Mouse (Mus musculus): ENCODE measurements at regions not wholly inside any gene's neighbourhood (a gene's known extent, or its start where the extent isn't known, plus 50 kb on each side); places are given as distances from the start of the nearest gene placed in this dataset.
"Not testable (repeated sequence)": the region's sequence is repeated elsewhere in the genome, so short reads cannot be mapped to it uniquely, and the experiment has no call there.

GRCm38 (mm10) chr17:91466822-91467221, 374.0 kb upstream of the Nrxn1 start:
- WGBS = 74% methylated on average over 8 of the region's 8 CpGs
- Histone ChIP-seq H3K27ac (no peak overlapping the region), H3K9ac (no peak overlapping the region), H3K4me1 (no peaks in the 10 kb centered on the region), H3K9me3 (0 out of 2 replicates have a peak, but pooled peaks cover 4% of the 10 kb centered on the region), H3K4me2 (replicated peaks) (no peak overlapping the region), H3K4me3 (no peak overlapping the region), H3K27me3 (no peaks in the 10 kb centered on the region), H3K36me3 (no peaks in the 10 kb centered on the region)
- no peak for ATAC-seq (ENCODE audit: low FRiP score, low read depth)

GRCm38 (mm10) chr17:91451711-91452110, 358.8 kb upstream of the Nrxn1 start:
- Histone ChIP-seq H3K36me3 (no peaks in the 10 kb centered on the region), H3K4me1 (no peaks in the 10 kb centered on the region), H3K9ac (no peak overlapping the region), H3K9me3 (no peaks in the 10 kb centered on the region), H3K4me2 (replicated peaks) (no peak overlapping the region), H3K27me3 (no peaks in the 10 kb centered on the region), H3K27ac (no peak overlapping the region), H3K4me3 (no peak overlapping the region)
- ATAC-seq (ENCODE audit: low FRiP score, low read depth) = no peak

- ATAC-seq (ENCODE audit: low FRiP score, low read depth); H3K9ac ChIP-seq; H3K27me3 ChIP-seq; H3K4me2 ChIP-seq (replicated peaks); H3K4me1 ChIP-seq; H3K36me3 ChIP-seq; H3K4me3 ChIP-seq; H3K9me3 ChIP-seq; H3K27ac ChIP-seq: not testable (repeated sequence)
- 87% methylated on average over 8 of the region's 8 CpGs for WGBS
These were observed 339.2 kb upstream of the Nrxn1 start for GRCm38 (mm10) chr17:91431780-91432720.

- Histone ChIP-seq H3K27me3 (no peaks in the 10 kb centered on the region), H3K27ac (no peak overlapping the region), H3K9ac (no peak overlapping the region), H3K9me3 (no peaks in the 10 kb centered on the region), H3K36me3 (no peaks in the 10 kb centered on the region), H3K4me2 (replicated peaks) (no peak overlapping the region), H3K4me1 (no peaks in the 10 kb centered on the region), H3K4me3 (no peak overlapping the region)
- 80% methylated on average over 1 of the region's 1 CpGs for WGBS
- no peak for ATAC-seq (ENCODE audit: low FRiP score, low read depth)
These were observed 337.5 kb upstream of the Nrxn1 start for GRCm38 (mm10) chr17:91430351-91430750.

GRCm38 (mm10) chr17:91425120-91425519, 332.2 kb upstream of the Nrxn1 start:
- Histone ChIP-seq H3K27ac (no peak overlapping the region), H3K4me3 (no peak overlapping the region), H3K9me3 (no peaks in the 10 kb centered on the region), H3K27me3 (no peaks in the 10 kb centered on the region), H3K4me2 (replicated peaks) (no peak overlapping the region), H3K9ac (no peak overlapping the region), H3K4me1 (no peaks in the 10 kb centered on the region), H3K36me3 (no peaks in the 10 kb centered on the region)
- no peak for ATAC-seq (ENCODE audit: low FRiP score, low read depth)
- WGBS = 77% methylated on average over 1 of the region's 1 CpGs

- no peak overlapping the region for H3K9ac ChIP-seq
- no peak overlapping the region for H3K27ac ChIP-seq
- no peaks in the 10 kb centered on the region for H3K4me1 ChIP-seq
- H3K36me3 ChIP-seq = no peaks in the 10 kb centered on the region
- no peak for ATAC-seq (ENCODE audit: low FRiP score, low read depth)
- no peak overlapping the region for H3K4me2 ChIP-seq (replicated peaks)
- 45% methylated on average over 1 of the region's 1 CpGs for WGBS
- no peaks in the 10 kb centered on the region for H3K9me3 ChIP-seq
- no peak overlapping the region for H3K4me3 ChIP-seq
- no peaks in the 10 kb centered on the region for H3K27me3 ChIP-seq
These were observed 325.7 kb upstream of the Nrxn1 start for GRCm38 (mm10) chr17:91418582-91418981.

- Histone ChIP-seq H3K27me3 (no peaks in the 10 kb centered on the region), H3K9me3 (no peaks in the 10 kb centered on the region), H3K36me3 (no peaks in the 10 kb centered on the region), H3K4me1 (no peaks in the 10 kb centered on the region), H3K4me2 (replicated peaks) (no peak overlapping the region), H3K27ac (no peak overlapping the region), H3K4me3 (no peak overlapping the region), H3K9ac (no peak overlapping the region)
- 93% methylated on average over 2 of the region's 2 CpGs for WGBS
- no peak for ATAC-seq (ENCODE audit: low FRiP score, low read depth)
These were observed 298.3 kb upstream of the Nrxn1 start for GRCm38 (mm10) chr17:91390969-91391764.

GRCm38 (mm10) chr17:91389937-91390623, 297.2 kb upstream of the Nrxn1 start:
- not testable (repeated sequence) for H3K36me3 ChIP-seq; H3K9me3 ChIP-seq; H3K27me3 ChIP-seq; ATAC-seq (ENCODE audit: low FRiP score, low read depth); H3K27ac ChIP-seq; H3K4me3 ChIP-seq; H3K4me1 ChIP-seq; H3K9ac ChIP-seq; H3K4me2 ChIP-seq (replicated peaks)
- WGBS = 85% methylated on average over 9 of the region's 9 CpGs

GRCm38 (mm10) chr17:91388521-91388920, 295.6 kb upstream of the Nrxn1 start:
- Histone ChIP-seq H3K9ac (no peak overlapping the region), H3K27me3 (no peaks in the 10 kb centered on the region), H3K36me3 (no peaks in the 10 kb centered on the region), H3K4me2 (replicated peaks) (no peak overlapping the region), H3K4me3 (no peak overlapping the region), H3K27ac (no peak overlapping the region), H3K9me3 (no peaks in the 10 kb centered on the region), H3K4me1 (no peaks in the 10 kb centered on the region)
- 89% methylated on average over 3 of the region's 3 CpGs for WGBS
- no peak for ATAC-seq (ENCODE audit: low FRiP score, low read depth)

GRCm38 (mm10) chr17:91388039-91388438, 295.2 kb upstream of the Nrxn1 start:
- Histone ChIP-seq H3K36me3 (no peaks in the 10 kb centered on the region), H3K9me3 (no peaks in the 10 kb centered on the region), H3K9ac (no peak overlapping the region), H3K4me3 (no peak overlapping the region), H3K27me3 (no peaks in the 10 kb centered on the region), H3K27ac (no peak overlapping the region), H3K4me2 (replicated peaks) (no peak overlapping the region), H3K4me1 (no peaks in the 10 kb centered on the region)
- 90% methylated on average over 2 of the region's 2 CpGs for WGBS
- no peak for ATAC-seq (ENCODE audit: low FRiP score, low read depth)

- WGBS = 75% methylated on average over 2 of the region's 2 CpGs
- ATAC-seq (ENCODE audit: low FRiP score, low read depth) = no peak
- H3K9me3 ChIP-seq = no peaks in the 10 kb centered on the region
- no peaks in the 10 kb centered on the region for H3K36me3 ChIP-seq
- no peak overlapping the region for H3K27ac ChIP-seq
- H3K4me3 ChIP-seq = no peak overlapping the region
- no peaks in the 10 kb centered on the region for H3K27me3 ChIP-seq
- H3K4me2 ChIP-seq (replicated peaks) = no peak overlapping the region
- H3K9ac ChIP-seq = no peak overlapping the region
- no peaks in the 10 kb centered on the region for H3K4me1 ChIP-seq
These were observed 293.1 kb upstream of the Nrxn1 start for GRCm38 (mm10) chr17:91385949-91386348.

GRCm38 (mm10) chr17:91368156-91368555, 275.3 kb upstream of the Nrxn1 start:
- H3K4me2 ChIP-seq (replicated peaks) = no peak overlapping the region
- H3K4me1 ChIP-seq = no peaks in the 10 kb centered on the region
- no peak for ATAC-seq (ENCODE audit: low FRiP score, low read depth)
- H3K4me3 ChIP-seq = no peak overlapping the region
- H3K27ac ChIP-seq = no peak overlapping the region
- 89% methylated on average over 2 of the region's 2 CpGs for WGBS
- H3K36me3 ChIP-seq = no peaks in the 10 kb centered on the region
- H3K9ac ChIP-seq = no peak overlapping the region
- no peaks in the 10 kb centered on the region for H3K27me3 ChIP-seq
- no peaks in the 10 kb centered on the region for H3K9me3 ChIP-seq
